Mouse (Mus musculus) retina, adult 2 months (tissue): ENCODE measurements around the gene Dok3.

Experiments used
- DNase-seq: peaks from one replicate; pipeline ENCODE4 v3.0.0-alpha.2; 2012; ENCODE audit warnings: low read depth, low spot score

The Dok3 gene

GRCm38 (mm10) chr13:55507877-55508276 lies 21.2 kb downstream of the Dok3 start:
- no peak for DNase-seq

DNA sequence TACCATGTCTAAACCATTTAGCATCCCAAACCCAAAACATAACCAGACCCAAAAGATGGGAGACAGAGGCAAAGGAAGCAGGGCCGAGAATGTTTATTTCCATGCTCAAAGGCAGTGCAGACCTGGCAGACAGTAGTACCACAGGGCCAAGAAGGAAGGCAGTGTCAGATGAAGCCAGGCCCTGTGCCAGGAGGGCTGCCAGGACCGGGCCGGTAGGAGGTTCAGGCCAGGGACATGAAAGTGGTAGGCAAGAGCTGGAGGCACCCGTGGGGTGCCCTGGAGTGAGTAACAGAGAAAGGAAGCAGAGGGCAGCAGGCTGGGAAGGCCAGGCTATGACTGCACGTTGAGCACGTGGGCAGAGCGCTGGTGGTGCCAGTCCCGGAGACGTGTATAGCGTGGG lies 22.4 kb downstream of the Dok3 start:
- no peak for DNase-seq

DNA sequence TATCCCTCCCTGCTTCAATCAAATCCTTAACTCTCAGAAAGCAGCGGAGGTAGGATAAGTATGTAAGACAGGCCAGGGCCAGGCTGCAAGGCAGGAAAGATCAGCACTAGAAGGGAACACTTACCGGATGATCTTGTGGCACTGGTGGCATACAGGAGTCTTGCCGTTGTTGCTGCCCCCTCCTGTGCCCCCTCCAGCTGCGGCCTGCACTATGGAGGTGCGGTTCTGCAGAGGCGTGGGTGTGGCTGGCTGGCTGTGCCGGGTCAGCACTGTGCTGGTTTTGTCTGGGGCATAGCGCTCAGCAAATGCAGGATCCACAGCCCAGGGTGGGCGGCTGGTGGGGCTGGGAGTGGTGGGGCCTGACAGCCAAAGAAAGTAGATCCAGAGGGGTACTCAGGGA lies 23.3 kb downstream of the Dok3 start:
- DNase-seq = no peak

DNA sequence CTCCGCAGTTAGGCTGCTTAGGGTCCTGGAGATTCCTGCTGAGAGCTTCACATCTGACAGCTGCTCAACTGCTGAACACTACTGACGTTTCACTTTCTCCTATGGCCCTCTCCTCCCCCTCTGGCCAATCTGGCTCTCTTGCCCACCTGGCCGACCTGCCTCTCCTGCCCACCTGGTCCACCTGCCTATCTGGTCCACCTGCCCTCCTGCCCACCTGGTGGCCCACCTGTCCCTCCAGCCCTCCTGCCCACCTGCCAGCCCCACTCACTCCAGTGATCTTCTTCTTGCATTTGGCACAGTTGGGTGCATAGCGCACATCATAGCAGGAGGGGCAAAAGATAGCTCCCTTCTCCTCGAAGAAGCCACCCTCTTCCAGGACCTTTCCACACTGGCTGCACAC lies 24.7 kb downstream of the Dok3 start:
- no peak for DNase-seq

DNA sequence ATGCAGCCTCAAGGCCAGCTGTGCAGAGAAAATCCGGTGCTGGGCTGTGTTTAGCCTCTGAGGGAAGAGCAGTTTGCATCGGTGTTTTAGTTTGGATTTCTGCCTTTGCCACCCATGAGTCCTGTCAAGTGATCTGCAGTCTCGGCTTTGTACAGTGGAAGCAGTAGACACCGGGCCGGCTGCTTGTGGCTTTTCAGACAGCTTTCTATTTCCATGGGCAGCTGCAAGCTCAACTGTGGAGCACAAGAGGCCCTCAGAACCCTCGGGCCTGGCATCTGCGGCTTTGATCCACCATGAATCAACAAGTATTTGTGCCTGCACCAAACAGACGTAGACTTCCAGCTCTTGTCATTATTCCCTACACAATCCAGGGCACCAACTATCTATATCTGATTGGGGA lies 26.7 kb downstream of the Dok3 start:
- DNase-seq = no peak

DNA sequence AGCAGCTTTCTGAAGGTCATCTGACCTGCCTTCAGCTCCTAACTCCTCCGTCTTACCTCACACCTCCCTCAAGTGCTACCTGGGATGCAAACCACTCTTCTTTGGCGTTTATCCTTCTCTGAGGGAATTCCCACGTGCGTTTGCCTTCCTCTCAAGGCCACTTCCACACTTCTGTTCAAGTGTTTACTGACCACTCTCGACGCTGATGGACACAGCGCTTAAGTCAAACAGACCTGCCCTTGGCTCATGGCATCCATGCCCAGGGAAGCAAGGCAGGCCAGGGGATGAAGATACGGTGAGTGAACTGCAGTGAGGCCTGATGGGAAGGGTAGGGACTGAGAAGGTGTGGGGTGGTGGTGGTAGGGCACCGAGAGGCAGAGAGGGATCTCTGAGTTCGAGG lies 28.5 kb downstream of the Dok3 start:
- DNase-seq = no peak

DNA sequence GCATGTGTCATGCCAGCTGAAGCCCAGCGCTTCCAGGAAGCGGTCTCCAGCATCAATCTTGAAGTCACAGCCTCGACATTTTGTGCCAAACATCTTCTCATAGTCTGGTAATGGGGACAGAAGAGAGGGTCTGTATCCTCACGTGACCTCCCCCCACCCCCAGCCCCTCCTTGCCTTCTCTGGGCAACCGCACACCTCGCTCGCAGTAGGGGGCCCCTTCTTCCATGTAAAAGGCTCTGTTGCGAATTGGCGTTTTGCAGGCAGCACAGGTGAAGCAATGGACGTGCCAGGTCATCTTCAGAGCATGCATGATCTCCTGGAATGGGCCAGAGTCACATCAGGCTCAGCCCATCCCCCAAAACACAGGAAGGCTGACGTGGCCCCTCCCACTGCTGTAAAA lies 30.2 kb downstream of the Dok3 start:
- DNase-seq = no peak

- no peak for DNase-seq
These were observed 32.4 kb downstream of the Dok3 start for GRCm38 (mm10) chr13:55496661-55497060.

GRCm38 (mm10) chr13:55495702-55496101 lies 33.4 kb downstream of the Dok3 start:
- DNase-seq = no peak

- no peak for DNase-seq
These were observed 34.0 kb downstream of the Dok3 start for GRCm38 (mm10) chr13:55494883-55495621.

DNA sequence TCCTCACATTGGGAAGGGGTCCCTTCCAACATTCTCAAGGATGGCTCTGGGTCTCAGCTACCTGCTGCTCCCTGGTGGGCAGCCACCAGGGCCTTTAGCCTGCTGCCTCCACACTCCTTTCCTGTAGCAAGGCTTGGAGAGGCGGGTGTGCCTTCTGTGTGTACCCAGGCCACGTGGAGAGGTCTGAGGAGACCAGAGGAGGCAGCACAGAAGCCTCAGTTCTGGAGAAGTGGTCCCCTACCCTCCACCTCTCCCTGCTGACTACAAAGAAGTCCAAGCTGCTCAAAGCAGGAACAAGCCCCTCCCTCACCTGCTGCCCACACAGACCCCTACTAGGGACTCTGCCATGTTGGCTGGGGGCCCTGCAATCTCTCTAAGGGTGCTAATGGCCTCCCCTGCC lies 34.8 kb downstream of the Dok3 start:
- no peak for DNase-seq

DNA sequence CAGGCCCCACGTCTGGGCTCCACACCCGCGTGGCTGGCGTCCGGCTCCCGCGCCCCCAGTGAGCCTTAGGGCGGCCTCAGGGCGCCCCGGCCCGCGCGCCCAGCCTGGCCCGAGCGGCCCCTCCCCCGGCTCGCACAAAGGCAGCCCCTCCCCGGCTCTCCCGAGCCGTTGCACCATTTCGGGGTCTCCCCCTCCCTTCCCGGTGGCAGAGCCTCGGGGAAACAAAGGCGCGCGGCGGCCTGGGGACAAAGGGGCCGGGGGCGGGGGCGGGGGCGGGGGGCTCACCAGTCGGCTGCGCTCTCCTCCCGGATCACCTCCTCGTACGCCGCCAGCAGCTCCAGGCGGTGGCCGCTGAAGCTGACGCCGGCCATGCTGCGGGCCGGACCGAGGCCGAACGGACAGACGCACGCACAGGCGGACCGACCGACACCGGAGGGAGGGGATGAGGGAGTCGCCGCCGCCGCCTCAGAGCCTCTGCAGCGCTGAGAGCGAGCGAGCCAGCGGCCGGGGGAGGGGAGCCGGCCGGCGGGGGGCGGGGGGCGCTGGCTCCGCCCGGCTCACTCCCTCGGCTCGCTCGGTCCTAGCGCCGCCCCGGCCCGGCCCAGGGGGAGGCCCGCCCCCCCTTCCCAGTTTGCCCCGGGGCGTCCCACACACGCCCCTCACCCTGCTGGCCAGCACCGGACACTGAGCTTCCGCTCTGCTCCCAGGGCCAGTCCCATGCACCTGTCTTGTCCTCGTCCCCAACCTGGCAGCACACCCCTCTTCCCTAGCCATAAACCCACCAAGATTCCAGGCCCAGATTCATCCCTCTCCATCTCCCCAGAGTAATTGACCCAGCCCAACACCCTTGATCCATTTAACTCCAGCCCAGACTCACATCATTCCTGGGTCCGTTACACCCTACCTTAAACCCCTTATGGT lies 41.3 kb downstream of the Dok3 start, which contains the start of gene Dbn1:
Gene Dbn1, minus strand, starts transcription at position 534 of the 921 bp plus-strand sequence.
- no peak for DNase-seq

DNA sequence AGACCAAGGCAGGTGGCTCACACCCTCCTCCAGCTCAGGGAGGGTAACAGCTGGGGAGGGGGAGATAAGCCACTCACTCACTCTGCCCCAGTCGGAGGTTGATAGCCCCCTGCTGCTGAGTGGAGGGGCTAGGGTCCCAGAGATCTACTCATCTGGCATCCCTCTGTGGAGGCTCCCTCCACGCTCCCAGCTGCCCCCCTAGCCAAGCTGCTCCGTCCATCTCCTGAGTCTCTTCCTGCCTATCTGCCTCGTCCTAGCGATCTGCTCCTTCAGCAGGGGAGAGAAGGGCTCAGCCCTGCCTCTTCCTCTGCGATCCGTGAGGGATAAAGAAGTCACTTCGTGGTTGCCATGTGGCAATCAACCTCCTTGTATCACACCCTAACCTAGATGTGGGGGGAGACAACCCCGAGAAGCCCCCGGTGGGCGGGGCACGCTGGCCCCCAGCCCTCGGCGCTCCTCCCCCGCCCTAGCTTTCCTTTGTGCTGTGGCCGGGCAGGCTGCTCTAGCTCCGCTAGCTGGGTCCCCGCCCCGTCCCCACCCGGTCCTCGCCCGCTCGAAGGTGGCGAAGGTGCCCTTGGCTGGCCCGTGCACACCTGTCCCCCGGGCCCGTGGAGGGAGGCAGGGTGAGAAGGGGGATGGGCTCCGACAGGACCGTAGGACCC lies 42.0 kb downstream of the Dok3 start:
- no peak for DNase-seq

- DNase-seq = no peak
These were observed 42.9 kb downstream of the Dok3 start for GRCm38 (mm10) chr13:55486029-55486794.

DNA sequence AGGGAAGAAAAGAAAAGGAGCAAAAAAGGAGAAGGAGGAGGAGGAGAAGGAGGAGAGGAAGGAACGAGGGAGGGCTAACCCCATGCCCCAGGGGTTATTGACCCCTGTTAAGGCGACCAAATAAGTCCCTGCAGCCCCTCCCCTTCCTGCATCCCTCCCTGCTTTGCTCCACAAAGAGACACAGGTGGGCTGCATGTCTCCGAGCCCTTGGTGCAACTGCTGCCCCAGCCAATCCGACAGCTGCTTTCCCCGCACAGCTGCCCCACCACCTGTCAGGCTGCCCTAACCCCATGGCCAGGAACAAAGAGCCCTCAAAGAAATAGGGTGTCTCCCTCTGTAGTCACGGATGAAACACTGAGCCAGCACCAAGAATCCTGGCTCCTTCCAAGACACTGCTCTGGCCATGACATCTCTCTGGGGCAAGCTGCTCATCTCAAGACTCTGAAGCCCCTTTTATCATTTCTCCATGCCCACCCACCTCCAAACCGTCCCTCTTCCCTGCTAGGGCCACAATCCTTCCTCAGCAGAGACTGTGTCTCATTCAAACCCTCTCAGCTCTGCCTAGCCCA lies 44.5 kb downstream of the Dok3 start:
- no peak for DNase-seq

DNA sequence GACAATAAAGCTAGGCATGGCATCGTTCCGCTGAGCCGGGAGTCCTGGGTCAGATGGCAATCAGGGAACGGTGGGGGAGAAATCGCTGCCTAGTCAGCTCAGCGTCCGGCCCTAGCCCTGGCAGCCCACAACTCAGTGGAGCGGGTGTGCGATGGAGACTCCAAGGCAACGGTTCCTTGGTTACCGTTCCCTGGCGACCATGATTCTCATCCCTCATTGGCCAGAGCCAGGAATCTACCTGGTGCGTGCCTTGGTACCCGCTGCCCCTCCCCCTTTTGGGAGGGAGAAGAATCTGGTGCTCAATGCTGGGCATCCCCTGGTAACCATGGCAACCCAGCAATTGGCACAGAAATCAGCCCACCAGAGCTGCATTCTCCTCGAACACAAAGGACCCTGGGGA lies 45.5 kb downstream of the Dok3 start:
- no peak for DNase-seq

GRCm38 (mm10) chr13:55483071-55483470 lies 46.0 kb downstream of the Dok3 start:
- no peak for DNase-seq

DNA sequence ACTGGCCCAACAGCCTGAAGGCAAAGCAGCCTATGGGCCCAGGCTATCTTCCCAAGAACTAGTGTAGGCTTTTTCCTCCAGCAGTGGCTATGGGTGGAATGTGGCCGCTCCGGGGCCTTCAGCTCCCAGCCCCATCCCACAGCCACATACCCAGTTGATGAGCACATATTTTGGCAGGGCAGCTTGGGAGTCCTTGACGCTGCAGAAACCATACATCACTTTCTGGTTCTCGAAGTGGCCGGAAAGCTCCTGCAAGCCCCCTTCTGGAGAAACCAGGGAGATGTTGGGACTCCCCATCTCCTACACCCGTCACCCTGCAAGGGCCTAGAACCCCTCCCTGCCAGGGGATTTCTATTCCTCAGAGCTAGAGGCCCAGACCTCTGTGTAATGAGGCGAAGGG lies 46.6 kb downstream of the Dok3 start:
- no peak for DNase-seq

- DNase-seq = no peak
These were observed 49.2 kb downstream of the Dok3 start for GRCm38 (mm10) chr13:55479929-55480328.

DNA sequence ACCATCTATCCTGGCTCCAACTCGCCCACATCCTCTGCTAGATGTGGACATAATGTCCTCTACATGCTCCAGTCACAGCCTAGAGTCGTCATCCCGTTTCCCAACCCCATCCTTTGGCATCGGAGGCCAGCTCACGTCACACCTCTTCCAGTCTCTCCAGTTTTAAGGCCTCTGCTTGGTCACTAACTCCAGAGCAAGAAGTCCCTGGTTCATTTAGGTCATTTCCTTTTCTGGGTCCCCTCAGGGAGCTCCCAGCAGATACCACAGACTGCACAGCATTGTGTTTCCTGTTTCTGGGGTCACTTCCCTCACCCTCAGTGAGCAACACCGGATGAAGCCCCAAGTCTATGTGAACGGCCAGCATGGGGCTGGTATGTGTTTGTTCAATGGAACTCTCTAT lies 50.1 kb downstream of the Dok3 start:
- no peak for DNase-seq

- DNase-seq = no peak
These were observed 51.1 kb downstream of the Dok3 start for GRCm38 (mm10) chr13:55478036-55478435.
